Mouse (Mus musculus) lung, adult 2 months (tissue): ENCODE results near the gene Zfp978.
"Not testable (repeated sequence)": the region's sequence is repeated elsewhere in the genome, so short reads cannot be mapped to it uniquely, and the experiment has no call there.

Source experiments
- CTCF ChIP-seq: fragments of 200-500 bp; IDR thresholded peaks from 2 replicates; pipeline ENCODE4 v1.5.1; 2011; ENCODE audit warnings: mild to moderate bottlenecking, low read length, control low read depth; ENCODE audit not compliant: insufficient read depth
- POLR2A ChIP-seq: fragments of 200-500 bp; IDR thresholded peaks from 2 replicates; pipeline ENCODE4 v1.6.1; 2011; ENCODE audit warnings: low read depth, mild to moderate bottlenecking, control low read depth, low read length, borderline replicate concordance; ENCODE audit errors: extremely low read depth

- TF ChIP-seq CTCF, POLR2A: not testable (repeated sequence)
Measured at GRCm38 (mm10) chr4:147347880-147348279, 13.2 kb upstream of the Zfp978 start.
